Mouse (Mus musculus): ENCODE measurements around the gene Hist1h1a. TPM values are rescaled to one million over a fixed set of nuclear protein-coding genes. Genes with fewer than 3 reads are reported as not detected.
"Not testable (repeated sequence)": the region's sequence is repeated elsewhere in the genome, so short reads cannot be mapped to it uniquely, and the experiment has no call there.

The Hist1h1a gene
- total and polyA plus RNA-seq, 3 experiments = 2.4 to 1,163 (median 30.9) TPM

- TF ChIP-seq ZC3H11A (IDR thresholded peaks at IDR 0.05; ENCODE audit: low read depth, low read length) = no peak
- no peak; the same call in 1 of the 2 replicates for TF ChIP-seq BHLHE40 (IDR thresholded peaks at IDR 0.05; ENCODE audit: low read depth, low read length)
- TF ChIP-seq CTCF (conservative IDR thresholded peaks at IDR 0.05 in 1 of 2, IDR thresholded peaks at IDR 0.05 in 1 of 2; ENCODE audit: low read depth in 2 of 2, low read length in 2 of 2) = no peak
- TF ChIP-seq MAZ (IDR thresholded peaks at IDR 0.05; ENCODE audit: low read depth, low read length) = no peak
- no peak for TF ChIP-seq TCF12 (IDR thresholded peaks at IDR 0.05; ENCODE audit: low read depth, low read length)
- TF ChIP-seq RAD21 (IDR thresholded peaks at IDR 0.05; ENCODE audit: low read depth, low read length) = no peak
- no peak for TF ChIP-seq MAX (IDR thresholded peaks at IDR 0.05; ENCODE audit: low read length)
- no peak for TF ChIP-seq CHD1 (IDR thresholded peaks at IDR 0.05; ENCODE audit: low read depth, low read length)
- no peak for TF ChIP-seq TBP (conservative IDR thresholded peaks at IDR 0.05; ENCODE audit: low read depth, low read length)
- no peak for TF ChIP-seq ZNF384 (IDR thresholded peaks at IDR 0.05; ENCODE audit: low read depth, low read length)
- TF ChIP-seq ETS1 (conservative IDR thresholded peaks at IDR 0.05; ENCODE audit: low read depth, low read length) = no peak
- TF ChIP-seq JUND (conservative IDR thresholded peaks at IDR 0.05; ENCODE audit: low read depth, low read length) = no peak
Measured at GRCm38 (mm10) chr13:23751478-23751956, 11.9 kb upstream of the Hist1h1a start (continued).

GRCm38 (mm10) chr13:23752067-23752741 is 11.3 kb upstream of the Hist1h1a start, which contains the start of gene Hist1h3b:
TSS of gene Hist1h3b (plus strand) at chr13:23752267.
- dilution Hi-C loops (cut with MboI; ENCODE audit: extremely low pct_ligation_motif_present, extremely low pct_unique_long_range_greater_than_20kb, low sequenced_read_pairs); H3K27me3 ChIP-seq (replicated peaks); H3K79me2 ChIP-seq (replicated peaks; ENCODE audit: control insufficient read depth, extremely low read depth, insufficient read depth, poor library complexity, severe bottlenecking); H3K9me3 ChIP-seq (replicated peaks; ENCODE audit: low read length); H3K36me3 ChIP-seq (replicated peaks in 1 of 2; ENCODE audit: control insufficient read depth in 1 of 2, insufficient read depth in 1 of 2, low read length in 1 of 2): not testable (repeated sequence)
- H3K4me2 ChIP-seq (ENCODE audit: insufficient read depth, low read depth, poor library complexity, severe bottlenecking) = peak within 1 kb of the TSS; percentile 70
- TF ChIP-seq E2F4 (IDR thresholded peaks at IDR 0.05; ENCODE audit: insufficient replicate concordance, low read depth, low read length) (peak; percentile 99), NELFE (IDR thresholded peaks at IDR 0.05; ENCODE audit: low read depth, low read length) (peak; percentile 90), TBP (conservative IDR thresholded peaks at IDR 0.05; ENCODE audit: low read depth, low read length) (peak; percentile 99), TCF12 (IDR thresholded peaks at IDR 0.05; ENCODE audit: low read depth, low read length) (peak; percentile 77; the same call in 1 of the 2 replicates), CHD2 (IDR thresholded peaks at IDR 0.05; ENCODE audit: low read length) (peak; percentile 68), ZMIZ1 (IDR thresholded peaks at IDR 0.05; ENCODE audit: low read depth, low read length) (peak; percentile 99), SIN3A (IDR thresholded peaks at IDR 0.05; ENCODE audit: low read length) (peak; percentile 14; the same call in 1 of the 2 replicates), POLR2A (IDR thresholded peaks at IDR 0.05; ENCODE audit: low read depth, low read length) (peak; percentile 88; the same call in 1 of the 2 replicates)
- H3K27ac ChIP-seq (ENCODE audit: insufficient read depth, low read depth) = peak within 1 kb of the TSS; percentile 95
- peak; percentile 96 for DNase-seq (ENCODE audit: extremely low read depth)
- peaks cover 0 to 38% of the 10 kb centered on the region in 2 experiments; a peak in 2 of 4 replicates for H3K4me1 ChIP-seq (ENCODE audit: control insufficient read depth in 1 of 2, insufficient read depth in 2 of 2)
- H3K4me3 ChIP-seq (replicated peaks in 1 of 3; ENCODE audit: low read depth in 2 of 3, low read length in 2 of 3, poor library complexity in 1 of 3) = peak within 1 kb of the TSS; percentile 4 to 43 (median 34)
- peak within 1 kb of the TSS; percentile 84 for H3K9ac ChIP-seq (ENCODE audit: insufficient read depth, low read depth)
- in situ Hi-C loops (cut with MboI; ENCODE audit: low pct_ligation_motif_present, low pct_unique_long_range_greater_than_20kb, low sequenced_read_pairs) = loop anchor here (25.0 kb wide), 1 partner anchor 1715 kb away; the partner anchor contains the start of genes Hist1h2ag, Hist1h2ah, Hist1h2bj and Hist1h2bk

All from CH12.LX (cell line).